Mouse (Mus musculus): Measurements from ENCODE around the gene Mical3. TPM values are rescaled to one million over a fixed set of nuclear protein-coding genes. Genes with fewer than 3 reads are reported as not detected.
A peak's percentile ranks its signal among the peaks of the same experiment; 100 is the strongest.

The Mical3 gene
- polyA plus RNA-seq, 1 experiment from 2014 or later: 6.7 TPM

DNA sequence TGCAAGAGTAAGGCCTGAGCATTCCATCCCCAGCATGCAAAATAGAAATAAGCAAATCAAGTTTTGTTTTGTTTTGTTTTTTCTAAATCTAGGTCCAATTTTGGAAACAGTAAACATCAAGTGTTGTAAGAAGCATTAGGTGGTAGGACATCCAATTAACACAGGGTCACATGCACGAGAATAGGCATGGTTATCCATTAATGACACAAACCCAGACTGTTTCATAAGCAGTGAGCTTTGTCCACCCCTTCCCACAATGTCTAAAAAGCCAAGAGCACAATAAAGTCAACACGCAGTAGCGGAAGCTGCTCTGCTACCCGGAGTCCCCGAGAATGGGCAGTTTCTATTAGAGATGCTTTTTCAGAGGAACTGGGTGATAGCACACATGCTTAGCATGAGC, 225.7 kb downstream of the Mical3 start:
- H3K4me3 ChIP-seq (replicated peaks): no peak overlapping the region
- no peak overlapping the region for H3K27ac ChIP-seq

DNA sequence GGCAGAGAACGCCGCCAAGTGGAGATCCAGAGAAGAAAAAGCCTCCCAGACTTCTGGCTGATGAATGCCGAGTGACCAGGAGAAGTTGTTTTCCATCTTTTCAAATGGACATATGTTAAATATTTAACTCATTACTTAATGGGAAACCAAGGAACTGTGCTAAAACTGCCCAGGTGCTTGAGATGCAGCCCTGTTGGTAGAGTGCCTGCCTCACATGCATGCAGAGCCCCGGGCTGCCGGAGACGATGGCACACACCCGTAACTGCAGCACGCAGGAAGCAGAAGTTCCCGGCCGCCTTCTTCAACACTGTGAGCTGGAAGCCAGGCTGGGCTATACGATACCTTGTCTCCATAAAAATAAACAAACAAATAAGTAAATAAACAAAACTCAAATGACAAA, 226.8 kb downstream of the Mical3 start:
- ATAC-seq: 0 out of 2 replicates have a peak, but pooled peaks have one; percentile 22
- H3K4me2 ChIP-seq (replicated peaks): no peak overlapping the region
- no peak overlapping the region for H3K27ac ChIP-seq

More for the DNA sequence above, 225.7 kb downstream of the Mical3 start:
- ATAC-seq: no peak
- Histone ChIP-seq H3K4me2 (replicated peaks) (no peak overlapping the region), H3K27me3 (replicated peaks) (no peaks in the 10 kb centered on the region), H3K9me3 (no peaks in the 10 kb centered on the region), H3K36me3 (no peaks in the 10 kb centered on the region), H3K4me1 (replicated peaks) (no peaks in the 10 kb centered on the region; the same call in 1 of the 2 replicates), H3K9ac (no peak overlapping the region)
- WGBS: 73% methylated on average over 5 of the region's 5 CpGs

DNA sequence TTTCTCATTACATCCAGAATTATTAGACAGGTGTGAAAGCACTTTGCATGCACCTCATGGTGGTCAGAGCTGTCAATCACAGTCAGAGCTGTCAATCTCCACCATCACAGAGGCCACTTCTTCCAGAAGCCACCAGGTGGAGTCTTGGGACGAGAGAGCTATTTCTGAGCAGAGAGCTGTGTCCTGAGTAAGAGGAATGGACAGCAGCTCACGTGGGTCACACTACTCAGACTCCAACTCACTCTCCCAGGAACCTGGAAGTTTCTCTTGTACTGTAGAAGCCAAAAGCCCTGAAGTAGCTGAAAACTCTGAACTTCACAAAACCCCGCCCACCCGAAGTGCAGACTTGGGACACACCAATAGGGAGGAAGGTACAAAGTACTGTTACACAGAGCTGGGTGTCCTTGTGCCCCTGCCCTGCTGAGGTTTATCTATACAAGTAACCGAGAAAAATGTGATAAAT, 227.3 kb downstream of the Mical3 start:
- ATAC-seq: peak; percentile 80
- 46% methylated on average over 5 of the region's 5 CpGs for WGBS
- Histone ChIP-seq H3K4me2 (replicated peaks) (no peak overlapping the region), H3K4me3 (replicated peaks) (no peak overlapping the region), H3K9ac (no peak overlapping the region), H3K36me3 (no peaks in the 10 kb centered on the region), H3K9me3 (no peaks in the 10 kb centered on the region), H3K27ac (no peak overlapping the region), H3K4me1 (replicated peaks) (no peaks in the 10 kb centered on the region; the same call in 1 of the 2 replicates), H3K27me3 (replicated peaks) (no peaks in the 10 kb centered on the region)

More for the DNA sequence above, 226.8 kb downstream of the Mical3 start:
- H3K9ac ChIP-seq: no peak overlapping the region
- H3K4me3 ChIP-seq (replicated peaks): no peak overlapping the region
- H3K9me3 ChIP-seq: no peaks in the 10 kb centered on the region
- no peaks in the 10 kb centered on the region for H3K27me3 ChIP-seq (replicated peaks)
- H3K36me3 ChIP-seq: no peaks in the 10 kb centered on the region
- no peaks in the 10 kb centered on the region; the same call in 1 of the 2 replicates for H3K4me1 ChIP-seq (replicated peaks)
- WGBS: 83% methylated on average over 11 of the region's 11 CpGs

DNA sequence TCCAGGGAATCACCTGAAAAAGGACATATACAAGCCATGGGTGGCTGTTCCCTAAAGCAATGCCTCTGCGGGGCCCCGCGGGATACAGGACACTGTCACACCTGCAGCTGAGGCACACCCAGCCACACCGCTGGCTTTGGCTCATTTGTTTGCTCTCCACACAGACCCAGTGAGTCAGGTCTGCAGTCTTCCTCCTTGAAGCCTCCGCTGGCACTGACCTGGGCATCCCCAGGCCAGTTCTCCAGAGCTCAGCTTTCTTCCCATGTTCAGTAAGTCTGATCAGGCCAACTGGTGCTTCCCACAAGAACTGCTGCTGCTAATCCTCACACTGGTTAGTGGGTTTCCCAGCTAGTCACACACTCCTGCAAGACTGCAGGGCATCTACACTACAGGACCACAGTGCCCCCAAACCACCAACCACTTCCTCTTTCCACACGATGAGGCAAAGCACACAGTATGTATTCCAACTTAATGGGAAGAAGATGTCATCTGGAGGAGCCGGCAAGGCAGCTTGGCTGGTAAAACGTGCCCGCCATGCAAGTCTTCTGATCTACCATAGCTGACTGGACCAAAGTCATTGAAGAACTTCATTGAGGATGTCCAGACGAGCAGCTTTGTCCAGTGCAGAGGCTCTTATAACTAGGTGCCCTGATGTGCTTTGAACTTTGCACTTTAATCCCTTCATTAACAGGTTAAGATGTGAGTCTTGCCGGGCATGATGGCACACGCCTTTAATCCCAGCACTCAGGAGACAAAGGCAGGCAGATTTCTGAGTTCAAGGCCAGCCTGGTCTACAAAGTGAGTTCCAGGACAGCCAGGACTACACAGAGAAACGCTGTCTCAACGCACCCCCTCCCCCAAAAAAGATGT, 228.8 kb downstream of the Mical3 start:
- H3K9ac ChIP-seq: no peak overlapping the region
- H3K4me1 ChIP-seq (replicated peaks): no peaks in the 10 kb centered on the region; the same call in 1 of the 2 replicates
- 82% methylated on average over 14 of the region's 14 CpGs for WGBS
- no peak for ATAC-seq
- no peak overlapping the region for H3K4me2 ChIP-seq (replicated peaks)
- no peak overlapping the region for H3K27ac ChIP-seq
- H3K9me3 ChIP-seq: no peaks in the 10 kb centered on the region
- no peak overlapping the region for H3K4me3 ChIP-seq (replicated peaks)
- no peaks in the 10 kb centered on the region for H3K36me3 ChIP-seq
- H3K27me3 ChIP-seq (replicated peaks): no peaks in the 10 kb centered on the region

DNA sequence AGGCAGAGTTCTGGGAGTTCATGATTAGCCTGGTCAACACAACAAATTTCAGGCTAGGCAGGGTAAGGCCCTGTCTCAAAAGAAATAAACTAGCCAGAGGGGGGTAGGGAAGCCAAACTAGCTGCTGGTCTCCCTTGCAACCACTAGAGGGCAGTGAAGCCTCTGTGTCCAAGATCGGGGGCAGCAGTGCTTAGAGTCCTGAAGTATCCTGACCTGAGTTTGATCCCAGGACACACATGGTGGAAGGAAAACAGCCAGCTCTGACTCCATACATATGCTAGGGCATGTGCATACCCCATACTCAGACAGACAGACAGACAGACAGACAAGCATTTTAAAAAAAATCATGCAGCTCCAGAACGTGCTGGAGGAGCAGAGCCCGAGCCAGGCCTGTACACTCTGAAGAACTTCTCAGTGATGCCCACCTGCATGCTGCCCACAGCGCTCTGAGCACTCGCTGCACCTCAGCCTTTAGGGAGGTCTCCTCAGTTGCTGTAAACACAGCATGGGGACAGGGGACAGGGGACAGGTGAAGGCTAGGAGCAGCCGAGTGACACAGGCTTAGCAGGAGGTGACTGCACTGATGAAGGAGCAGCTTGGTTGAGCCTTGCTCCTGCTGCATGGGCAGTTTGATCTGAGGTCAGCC, 232.5 kb downstream of the Mical3 start:
- peak; percentile 23 for ATAC-seq
- WGBS: 70% methylated on average over 6 of the region's 6 CpGs
- Histone ChIP-seq H3K27me3 (replicated peaks) (no peaks in the 10 kb centered on the region), H3K27ac (no peak overlapping the region), H3K4me3 (replicated peaks) (no peak overlapping the region), H3K36me3 (peaks cover 7% of the 10 kb centered on the region; the same call in 1 of the 2 replicates), H3K4me2 (replicated peaks) (no peak overlapping the region), H3K4me1 (replicated peaks) (no peaks in the 10 kb centered on the region; the same call in 1 of the 2 replicates), H3K9me3 (no peaks in the 10 kb centered on the region), H3K9ac (no peak overlapping the region)

DNA sequence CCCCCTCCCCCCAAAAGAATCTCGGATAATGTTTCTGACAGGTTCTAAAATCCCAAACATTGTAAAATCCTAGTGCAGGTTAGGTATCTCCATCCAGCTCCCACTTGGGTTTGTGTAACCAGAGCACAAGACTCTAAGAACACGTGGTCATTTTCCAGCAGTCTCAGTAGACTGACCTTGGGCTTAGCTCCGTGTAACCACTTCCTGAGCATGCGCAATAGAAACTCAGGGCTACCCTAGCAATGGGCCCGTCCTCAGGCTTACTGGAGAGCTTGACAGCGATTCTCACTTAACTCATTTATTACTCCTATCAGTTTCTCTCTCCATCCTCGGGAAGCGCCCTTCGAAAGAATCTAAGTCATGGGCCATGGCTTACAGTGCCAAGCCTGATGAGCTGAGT, 236.3 kb downstream of the Mical3 start:
- no peak overlapping the region for H3K4me2 ChIP-seq (replicated peaks)
- ATAC-seq: no peak
- H3K9ac ChIP-seq: no peak overlapping the region
- no peaks in the 10 kb centered on the region for H3K9me3 ChIP-seq
- H3K36me3 ChIP-seq: peaks cover 9% of the 10 kb centered on the region
- no peak overlapping the region for H3K4me3 ChIP-seq (replicated peaks)
- WGBS: 79% methylated on average over 9 of the region's 9 CpGs
- H3K27ac ChIP-seq: no peak overlapping the region
- no peaks in the 10 kb centered on the region for H3K27me3 ChIP-seq (replicated peaks)
- no peaks in the 10 kb centered on the region for H3K4me1 ChIP-seq (replicated peaks)

DNA sequence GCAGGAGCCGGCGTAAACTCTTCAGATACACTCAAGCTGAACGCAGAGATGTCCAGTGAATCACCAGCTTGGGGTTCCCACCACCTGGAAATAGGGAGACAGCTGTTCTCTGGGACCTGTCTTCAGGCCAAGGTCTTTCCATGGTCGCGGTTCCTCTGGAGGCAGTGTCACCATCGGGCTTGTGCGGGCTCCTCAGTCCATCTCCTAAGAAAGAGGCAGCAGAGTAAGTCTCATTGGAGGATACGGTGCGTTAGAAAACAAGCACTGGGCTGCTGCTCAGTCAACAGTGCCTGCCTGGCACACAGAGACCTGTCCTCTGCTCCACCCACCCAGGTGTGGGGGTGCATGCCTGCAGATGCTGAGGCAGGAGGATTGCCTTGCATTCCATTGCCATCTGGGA, 236.7 kb downstream of the Mical3 start:
- Histone ChIP-seq H3K27me3 (replicated peaks) (no peaks in the 10 kb centered on the region), H3K4me3 (replicated peaks) (no peak overlapping the region), H3K4me2 (replicated peaks) (no peak overlapping the region), H3K36me3 (peaks cover 9% of the 10 kb centered on the region), H3K27ac (no peak overlapping the region), H3K9me3 (no peaks in the 10 kb centered on the region), H3K9ac (no peak overlapping the region), H3K4me1 (replicated peaks) (no peaks in the 10 kb centered on the region)
- 94% methylated on average over 9 of the region's 9 CpGs for WGBS
- ATAC-seq: no peak

DNA sequence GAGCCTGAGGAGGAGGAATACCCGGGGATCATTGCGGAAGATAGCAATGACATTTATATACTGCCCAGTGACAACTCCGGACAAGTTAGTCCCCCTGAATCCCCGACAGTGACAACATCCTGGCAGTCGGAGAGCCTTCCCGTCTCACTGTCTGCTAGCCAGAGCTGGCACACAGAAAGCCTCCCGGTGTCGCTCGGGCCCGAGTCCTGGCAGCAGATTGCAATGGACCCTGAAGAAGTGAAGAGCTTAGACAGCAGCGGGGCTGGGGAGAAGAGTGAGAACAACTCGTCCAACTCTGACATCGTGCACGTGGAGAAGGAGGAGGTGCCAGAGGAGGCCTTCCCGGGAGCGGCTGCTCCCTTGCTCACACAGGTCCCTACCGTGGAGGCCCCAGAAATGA, 244.1 kb downstream of the Mical3 start:
- H3K27ac ChIP-seq: no peak overlapping the region
- no peak overlapping the region for H3K4me3 ChIP-seq (replicated peaks)
- H3K9me3 ChIP-seq: no peaks in the 10 kb centered on the region
- 86% methylated on average over 17 of the region's 17 CpGs for WGBS
- peaks cover 19% of the 10 kb centered on the region; the same call in 1 of the 2 replicates for H3K36me3 ChIP-seq
- H3K4me2 ChIP-seq (replicated peaks): no peak overlapping the region
- H3K9ac ChIP-seq: no peak overlapping the region
- no peaks in the 10 kb centered on the region for H3K4me1 ChIP-seq (replicated peaks)
- H3K27me3 ChIP-seq (replicated peaks): no peaks in the 10 kb centered on the region
- no peak for ATAC-seq

DNA sequence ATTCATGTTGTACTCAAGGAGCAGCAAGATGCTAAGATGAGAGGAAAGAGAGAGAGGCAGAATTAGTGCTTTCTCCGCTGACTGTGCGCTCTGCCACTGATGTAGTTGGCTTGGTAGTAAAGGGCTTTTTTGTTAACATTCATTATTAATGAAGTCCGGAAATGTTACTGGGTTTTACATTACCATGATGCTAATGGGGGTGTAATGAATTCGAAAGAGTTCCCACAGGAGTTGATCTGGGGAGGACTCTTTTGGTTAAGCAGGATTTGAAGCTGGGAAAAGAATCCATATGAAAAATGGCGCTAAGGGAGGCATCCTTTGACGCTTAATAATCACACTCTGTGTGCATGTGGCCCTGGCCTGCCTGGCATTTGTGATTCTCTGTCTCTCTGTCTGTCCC, 246.4 kb downstream of the Mical3 start:
- Histone ChIP-seq H3K27me3 (replicated peaks) (no peaks in the 10 kb centered on the region), H3K27ac (no peak overlapping the region), H3K4me2 (replicated peaks) (no peak overlapping the region), H3K9ac (no peak overlapping the region), H3K36me3 (peaks cover 20% of the 10 kb centered on the region; the same call in 1 of the 2 replicates), H3K4me3 (replicated peaks) (no peak overlapping the region), H3K4me1 (replicated peaks) (no peaks in the 10 kb centered on the region), H3K9me3 (no peaks in the 10 kb centered on the region)
- ATAC-seq: no peak
- 92% methylated on average over 6 of the region's 6 CpGs for WGBS

Other genes with a start within 250 kb of the Mical3 start
- 20.9 and 21.0 TPM in 2 replicates for gene Bid, start 214.1 kb downstream of the Mical3 start, polyA plus RNA-seq (2015; fragmentation: Nextera tagmentation; extraction: Ambion mirVana)
- gene Pex26, start 52.7 kb upstream of the Mical3 start, polyA plus RNA-seq (2015; fragmentation: Nextera tagmentation; extraction: Ambion mirVana): 13.6 and 13.7 TPM in 2 replicates
- 0.49 and 0.56 TPM in 2 replicates for gene Tuba8, start 79.7 kb upstream of the Mical3 start, polyA plus RNA-seq (2015; fragmentation: Nextera tagmentation; extraction: Ambion mirVana)
- 2.8 and 3.5 TPM in 2 replicates for gene Usp18, start 114.9 kb upstream of the Mical3 start, polyA plus RNA-seq (2015; fragmentation: Nextera tagmentation; extraction: Ambion mirVana)
- gene Slc6a13, start 169.2 kb upstream of the Mical3 start, polyA plus RNA-seq (2015; fragmentation: Nextera tagmentation; extraction: Ambion mirVana): 1.3 and 1.6 TPM in 2 replicates
- gene Slc6a12, start 212.1 kb upstream of the Mical3 start, polyA plus RNA-seq (2015; fragmentation: Nextera tagmentation; extraction: Ambion mirVana): 0.11 and 0.19 TPM in 2 replicates